21 mouse cellular contexts compared by ENCODE assay signal in the genomic region with DNA sequence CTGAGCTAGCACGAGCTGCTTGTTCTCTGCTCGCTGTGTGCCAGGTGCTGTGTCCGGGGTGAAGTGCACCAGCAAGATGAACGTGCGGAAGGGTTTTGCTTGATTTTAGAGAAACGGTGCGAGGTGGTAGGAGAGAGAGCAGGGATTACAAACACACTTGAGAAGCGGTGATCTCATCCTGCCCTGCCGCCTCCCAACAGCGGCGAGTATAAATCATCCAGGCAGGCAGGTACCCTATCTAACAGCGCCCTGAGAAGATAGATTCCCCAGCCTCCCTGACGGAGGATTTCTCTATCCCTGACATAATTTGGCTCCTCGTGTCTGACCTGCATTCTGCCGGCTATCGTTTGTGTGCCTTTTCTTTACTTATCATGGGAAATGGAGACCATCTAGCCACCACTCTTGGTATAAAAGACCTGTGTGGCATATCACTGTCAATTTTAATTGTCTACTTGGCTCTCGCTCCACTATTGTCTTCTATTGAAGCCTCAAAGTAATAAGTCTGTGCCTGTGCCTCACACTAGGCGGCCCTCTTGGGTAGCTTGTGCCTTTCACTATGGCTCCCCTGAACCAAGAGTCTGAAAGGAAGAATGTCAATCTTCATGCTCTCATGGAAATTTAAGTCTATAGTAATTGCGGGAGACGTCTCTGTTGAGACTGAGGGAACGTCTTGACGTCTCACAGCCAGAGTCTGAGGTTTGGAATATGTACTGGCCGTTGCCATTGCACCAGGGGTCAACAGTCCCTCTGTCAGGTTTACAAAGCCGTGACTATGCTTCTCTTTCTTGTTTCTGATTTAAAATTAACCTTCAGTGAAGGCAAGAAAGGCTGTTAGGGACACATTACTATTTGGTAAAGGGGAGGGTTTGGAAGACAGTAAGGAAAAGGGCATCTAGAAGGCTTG.
DNase-seq lines count a peak whose midpoint lies in the region; ATAC-seq lines count a peak whose summit lies in the region.
"Had no signal": no experiment of that assay in that cellular context is flagged by ENCODE, and none has a peak within 500 bp of the region (broad histone marks: within the 10 kb centered on the region; RNA-seq: fewer than 3 reads in every experiment).

No protein-coding gene starts in this region.

- no peak overlapping the region for H3K9ac ChIP-seq in hindbrain, embryonic 11.5 days (ENCODE audit: low read depth, low read length)
- no peak overlapping the region for H3K9ac ChIP-seq in midbrain, embryonic 14.5 days (replicated peaks; ENCODE audit: low read length)
- H3K9ac ChIP-seq in midbrain, embryonic 11.5 days (ENCODE audit: low read length) = no peak overlapping the region
- H3K9ac ChIP-seq in hindbrain, embryonic 16.5 days (ENCODE audit: low read depth, low read length) = no peak overlapping the region
- H3K9ac ChIP-seq in neural tube, embryonic 15.5 days (replicated peaks) = no peak overlapping the region
- H3K9ac ChIP-seq: forebrain, embryonic 15.5 days; heart, embryonic 15.5 days; hindbrain, embryonic 15.5 days had no signal

- no peak overlapping the region for H3K27ac ChIP-seq in hindbrain, embryonic 11.5 days (ENCODE audit: low read depth, low read length)
- no peak overlapping the region for H3K27ac ChIP-seq in hindbrain, embryonic 10.5 days
- H3K27ac ChIP-seq in midbrain, embryonic 14.5 days (replicated peaks; ENCODE audit: low read depth, low read length) = no peak overlapping the region
- no peak overlapping the region for H3K27ac ChIP-seq in midbrain, embryonic 11.5 days (ENCODE audit: low read depth, low read length)
- H3K27ac ChIP-seq in hindbrain, embryonic 16.5 days (ENCODE audit: low read depth, low read length) = no peak overlapping the region
- no peak overlapping the region for H3K27ac ChIP-seq in neural tube, embryonic 15.5 days (replicated peaks)
- H3K27ac ChIP-seq: forebrain, embryonic 15.5 days; gastrocnemius, adult 2 months; heart, embryonic 15.5 days; hindbrain, embryonic 15.5 days had no signal

- no peaks in the 10 kb centered on the region for H3K27me3 ChIP-seq in hindbrain, embryonic 11.5 days (ENCODE audit: control insufficient read depth, insufficient read depth, low read length)
- H3K27me3 ChIP-seq in hindbrain, embryonic 10.5 days (ENCODE audit: insufficient read depth, poor library complexity, severe bottlenecking) = no peaks in the 10 kb centered on the region
- no peaks in the 10 kb centered on the region for H3K27me3 ChIP-seq in midbrain, embryonic 14.5 days (ENCODE audit: control insufficient read depth, insufficient read depth, low read length)
- no peaks in the 10 kb centered on the region for H3K27me3 ChIP-seq in midbrain, embryonic 11.5 days (ENCODE audit: control insufficient read depth, insufficient read depth, low read length)
- no peaks in the 10 kb centered on the region for H3K27me3 ChIP-seq in hindbrain, embryonic 16.5 days (replicated peaks; ENCODE audit: control insufficient read depth, insufficient read depth, low read length)
- no peaks in the 10 kb centered on the region for H3K27me3 ChIP-seq in neural tube, embryonic 15.5 days (replicated peaks)
- H3K27me3 ChIP-seq: forebrain, embryonic 15.5 days; heart, embryonic 15.5 days; hindbrain, embryonic 15.5 days had no signal

- no peaks in the 10 kb centered on the region for H3K9me3 ChIP-seq in hindbrain, embryonic 11.5 days (ENCODE audit: control insufficient read depth, low read length)
- H3K9me3 ChIP-seq in hindbrain, embryonic 10.5 days = no peaks in the 10 kb centered on the region
- no peaks in the 10 kb centered on the region for H3K9me3 ChIP-seq in midbrain, embryonic 14.5 days (ENCODE audit: control insufficient read depth, low read length)
- H3K9me3 ChIP-seq in midbrain, embryonic 11.5 days (ENCODE audit: control insufficient read depth, low read length) = no peaks in the 10 kb centered on the region
- no peaks in the 10 kb centered on the region for H3K9me3 ChIP-seq in hindbrain, embryonic 16.5 days (ENCODE audit: control insufficient read depth, low read length)
- no peaks in the 10 kb centered on the region for H3K9me3 ChIP-seq in neural tube, embryonic 15.5 days (replicated peaks)
- H3K9me3 ChIP-seq: forebrain, embryonic 15.5 days; G1E; heart, embryonic 15.5 days; hindbrain, embryonic 15.5 days had no signal

- DNase-seq in hindbrain, embryonic 11.5 days (ENCODE audit: low spot score) = no peak
- no peak for DNase-seq in hindbrain, embryonic 10.5 days (ENCODE audit: low spot score)
- DNase-seq in midbrain, embryonic 14.5 days = peak; percentile 29
- no peak for DNase-seq in midbrain, embryonic 11.5 days (ENCODE audit: low spot score, missing footprints)
- DNase-seq in MN1 (ENCODE audit: low spot score) = no peak
- DNase-seq in lung, postnatal 10 days = no peak
- DNase-seq: adrenal gland, postnatal 10 days; cerebellum, adult 11-12 months; cerebellum, postnatal 25 days; gastrocnemius, adult 2 months; liver; lung, adult 2 months; lung, postnatal 4 days; right cerebral cortex, postnatal 4 days; thymus, postnatal 25 days had no signal

- ATAC-seq in hindbrain, embryonic 11.5 days (ENCODE audit: low FRiP score) = peak; percentile 38
- ATAC-seq in midbrain, embryonic 14.5 days (ENCODE audit: low FRiP score, low TSS enrichment) = no peak
- ATAC-seq in midbrain, embryonic 11.5 days (ENCODE audit: low FRiP score) = no peak
- ATAC-seq in hindbrain, embryonic 16.5 days = peak; percentile 73; the same call in 1 of the 2 replicates
- peak; percentile 29; the same call in 1 of the 2 replicates for ATAC-seq in neural tube, embryonic 15.5 days (ENCODE audit: low FRiP score)
- ATAC-seq: forebrain, embryonic 15.5 days had no signal

- no peaks in the 10 kb centered on the region for H3K4me1 ChIP-seq in hindbrain, embryonic 11.5 days (replicated peaks; ENCODE audit: control insufficient read depth, insufficient read depth, low read length)
- no peaks in the 10 kb centered on the region for H3K4me1 ChIP-seq in hindbrain, embryonic 10.5 days (replicated peaks)
- no peaks in the 10 kb centered on the region for H3K4me1 ChIP-seq in midbrain, embryonic 14.5 days (ENCODE audit: control insufficient read depth, insufficient read depth, low read length)
- H3K4me1 ChIP-seq in midbrain, embryonic 11.5 days (ENCODE audit: control insufficient read depth, insufficient read depth, low read length) = no peaks in the 10 kb centered on the region
- H3K4me1 ChIP-seq in hindbrain, embryonic 16.5 days (ENCODE audit: control insufficient read depth, insufficient read depth, low read depth, low read length) = no peaks in the 10 kb centered on the region
- H3K4me1 ChIP-seq in neural tube, embryonic 15.5 days = no peaks in the 10 kb centered on the region
- H3K4me1 ChIP-seq: forebrain, embryonic 15.5 days; heart, embryonic 15.5 days; hindbrain, embryonic 15.5 days had no signal

- H3K36me3 ChIP-seq in hindbrain, embryonic 11.5 days (ENCODE audit: control insufficient read depth, insufficient read depth, low read length) = peaks cover 8% of the 10 kb centered on the region
- peaks cover 96% of the 10 kb centered on the region for H3K36me3 ChIP-seq in hindbrain, embryonic 10.5 days
- peaks cover 78% of the 10 kb centered on the region for H3K36me3 ChIP-seq in midbrain, embryonic 14.5 days (ENCODE audit: control insufficient read depth, insufficient read depth, low read length)
- H3K36me3 ChIP-seq in midbrain, embryonic 11.5 days (ENCODE audit: control insufficient read depth, insufficient read depth, low read length) = peaks cover 20% of the 10 kb centered on the region
- peaks cover 33% of the 10 kb centered on the region for H3K36me3 ChIP-seq in hindbrain, embryonic 16.5 days (ENCODE audit: control insufficient read depth, insufficient read depth, low read length)
- H3K36me3 ChIP-seq in neural tube, embryonic 15.5 days = peaks cover 64% of the 10 kb centered on the region

- WGBS in hindbrain, embryonic 11.5 days = 82% methylated on average over 24 of the region's 24 CpGs
- WGBS in hindbrain, embryonic 10.5 days = 80% methylated on average over 24 of the region's 24 CpGs
- WGBS in midbrain, embryonic 14.5 days = 68% methylated on average over 24 of the region's 24 CpGs
- WGBS in midbrain, embryonic 11.5 days = 88% methylated on average over 24 of the region's 24 CpGs
- 65% methylated on average over 24 of the region's 24 CpGs for WGBS in hindbrain, embryonic 16.5 days
- 76% methylated on average over 24 of the region's 24 CpGs for WGBS in neural tube, embryonic 15.5 days

- H3K4me3 ChIP-seq in hindbrain, embryonic 11.5 days (ENCODE audit: low read depth, low read length) = no peak overlapping the region
- no peak overlapping the region for H3K4me3 ChIP-seq in hindbrain, embryonic 10.5 days
- H3K4me3 ChIP-seq in midbrain, embryonic 14.5 days (replicated peaks; ENCODE audit: low read depth, low read length) = no peak overlapping the region
- no peak overlapping the region for H3K4me3 ChIP-seq in midbrain, embryonic 11.5 days (ENCODE audit: low read depth, low read length)
- no peak overlapping the region for H3K4me3 ChIP-seq in hindbrain, embryonic 16.5 days (ENCODE audit: low read length)
- no peak overlapping the region for H3K4me3 ChIP-seq in neural tube, embryonic 15.5 days (replicated peaks)
- H3K4me3 ChIP-seq: forebrain, embryonic 15.5 days; gastrocnemius, adult 2 months; heart, embryonic 15.5 days; hindbrain, embryonic 15.5 days had no signal

- no peak overlapping the region for H3K4me2 ChIP-seq in hindbrain, embryonic 11.5 days (replicated peaks; ENCODE audit: low read depth, low read length)
- no peak overlapping the region for H3K4me2 ChIP-seq in midbrain, embryonic 14.5 days (ENCODE audit: low read length)
- no peak overlapping the region for H3K4me2 ChIP-seq in midbrain, embryonic 11.5 days
- no peak overlapping the region for H3K4me2 ChIP-seq in hindbrain, embryonic 16.5 days (ENCODE audit: low read length)
- no peak overlapping the region for H3K4me2 ChIP-seq in neural tube, embryonic 15.5 days
- H3K4me2 ChIP-seq: forebrain, embryonic 15.5 days; heart, embryonic 15.5 days; hindbrain, embryonic 15.5 days had no signal

Comparison
In these comparisons a context has a peak if more than half of its experiments do, and no peak if none do; other contexts are left out.
1. ATAC-seq: peak in hindbrain, embryonic 11.5 days (single experiment), hindbrain, embryonic 16.5 days (single experiment) and neural tube, embryonic 15.5 days (single experiment); none in midbrain, embryonic 14.5 days (single experiment) and midbrain, embryonic 11.5 days (single experiment).